Mouse (Mus musculus): ENCODE measurements around the gene Arhgef16. TPM values are rescaled to one million over a fixed set of nuclear protein-coding genes. Genes with fewer than 3 reads are reported as not detected.

The Arhgef16 gene
- total RNA-seq, 2 experiments from 2014 or later = 0.18 to 0.42 TPM

- no peak for TF ChIP-seq CTCF (conservative IDR thresholded peaks at IDR 0.05)
- H3K27ac ChIP-seq = no peak overlapping the region
- no peak for DNase-seq (ENCODE audit: low spot score in 2 of 2)
- no peak overlapping the region for H3K4me3 ChIP-seq
Observed at GRCm38 (mm10) chr4:154267511-154267910, 34.0 kb downstream of the Arhgef16 start.

GRCm38 (mm10) chr4:154262071-154262470 is 39.4 kb downstream of the Arhgef16 start:
- TF ChIP-seq CTCF (conservative IDR thresholded peaks at IDR 0.05) = no peak
- no peak for DNase-seq (ENCODE audit: low spot score in 2 of 2)
- Histone ChIP-seq H3K27ac (no peak overlapping the region), H3K4me3 (no peak overlapping the region)

GRCm38 (mm10) chr4:154260755-154261154 is 40.7 kb downstream of the Arhgef16 start:
- Histone ChIP-seq H3K27ac (no peak overlapping the region), H3K4me3 (no peak overlapping the region)
- TF ChIP-seq CTCF (conservative IDR thresholded peaks at IDR 0.05) = no peak
- no peak for DNase-seq (ENCODE audit: low spot score in 2 of 2)

GRCm38 (mm10) chr4:154252537-154253255 is 48.8 kb downstream of the Arhgef16 start:
- DNase-seq (ENCODE audit: low spot score in 2 of 2) = peak; percentile 51 to 73
- TF ChIP-seq CTCF (conservative IDR thresholded peaks at IDR 0.05) = no peak
- no peak overlapping the region for H3K4me3 ChIP-seq
- peak overlapping the region; percentile 64; the same call in 1 of the 2 replicates for H3K27ac ChIP-seq

- no peak overlapping the region for H3K27ac ChIP-seq
- H3K4me3 ChIP-seq = no peak overlapping the region
- no peak for TF ChIP-seq CTCF (conservative IDR thresholded peaks at IDR 0.05)
- DNase-seq (ENCODE audit: low spot score in 2 of 2) = no peak
Observed at GRCm38 (mm10) chr4:154249316-154249715, 52.2 kb downstream of the Arhgef16 start.

GRCm38 (mm10) chr4:154248092-154248805 is 53.2 kb downstream of the Arhgef16 start:
- H3K4me3 ChIP-seq = no peak overlapping the region
- no peak for TF ChIP-seq CTCF (conservative IDR thresholded peaks at IDR 0.05)
- DNase-seq (ENCODE audit: low spot score in 2 of 2) = no peak

GRCm38 (mm10) chr4:154247207-154248091 is 54.0 kb downstream of the Arhgef16 start:
- no peak for TF ChIP-seq CTCF (conservative IDR thresholded peaks at IDR 0.05)
- Histone ChIP-seq H3K4me3 (no peak overlapping the region), H3K27ac (no peak overlapping the region)
- no peak for DNase-seq (ENCODE audit: low spot score in 2 of 2)

More at GRCm38 (mm10) chr4:154248092-154248805, 53.2 kb downstream of the Arhgef16 start:
- no peak overlapping the region for H3K27ac ChIP-seq

- DNase-seq (ENCODE audit: low spot score in 2 of 2) = peak in 1 of 2 experiments; percentile 63
- H3K4me3 ChIP-seq = no peak overlapping the region
- TF ChIP-seq CTCF (conservative IDR thresholded peaks at IDR 0.05) = peak; percentile 88
- H3K27ac ChIP-seq = no peak overlapping the region
Observed at GRCm38 (mm10) chr4:154246115-154247040, 55.1 kb downstream of the Arhgef16 start.

- DNase-seq (ENCODE audit: low spot score in 2 of 2) = no peak
- no peak overlapping the region for H3K4me3 ChIP-seq
- no peak for TF ChIP-seq CTCF (conservative IDR thresholded peaks at IDR 0.05)
- H3K27ac ChIP-seq = no peak overlapping the region
Observed at GRCm38 (mm10) chr4:154245342-154245741, 56.1 kb downstream of the Arhgef16 start.

GRCm38 (mm10) chr4:154240608-154241007 is 60.9 kb downstream of the Arhgef16 start:
- DNase-seq (ENCODE audit: low spot score in 2 of 2) = no peak
- TF ChIP-seq CTCF (conservative IDR thresholded peaks at IDR 0.05) = peak; percentile 42
- no peak overlapping the region for H3K27ac ChIP-seq

GRCm38 (mm10) chr4:154239199-154239598 is 62.3 kb downstream of the Arhgef16 start:
- Histone ChIP-seq H3K4me3 (no peak overlapping the region), H3K27ac (no peak overlapping the region)
- DNase-seq (ENCODE audit: low spot score in 2 of 2) = no peak
- TF ChIP-seq CTCF (conservative IDR thresholded peaks at IDR 0.05) = no peak

More at GRCm38 (mm10) chr4:154240608-154241007, 60.9 kb downstream of the Arhgef16 start:
- H3K4me3 ChIP-seq = no peak overlapping the region

GRCm38 (mm10) chr4:154237306-154237705 is 64.2 kb downstream of the Arhgef16 start:
- no peak for DNase-seq (ENCODE audit: low spot score in 2 of 2)
- H3K27ac ChIP-seq = no peak overlapping the region
- TF ChIP-seq CTCF (conservative IDR thresholded peaks at IDR 0.05) = no peak
- H3K4me3 ChIP-seq = no peak overlapping the region

Measured in layer of hippocampus, adult 2 months (tissue).